Mouse (Mus musculus): ENCODE results near the gene Scn9a.

DNA sequence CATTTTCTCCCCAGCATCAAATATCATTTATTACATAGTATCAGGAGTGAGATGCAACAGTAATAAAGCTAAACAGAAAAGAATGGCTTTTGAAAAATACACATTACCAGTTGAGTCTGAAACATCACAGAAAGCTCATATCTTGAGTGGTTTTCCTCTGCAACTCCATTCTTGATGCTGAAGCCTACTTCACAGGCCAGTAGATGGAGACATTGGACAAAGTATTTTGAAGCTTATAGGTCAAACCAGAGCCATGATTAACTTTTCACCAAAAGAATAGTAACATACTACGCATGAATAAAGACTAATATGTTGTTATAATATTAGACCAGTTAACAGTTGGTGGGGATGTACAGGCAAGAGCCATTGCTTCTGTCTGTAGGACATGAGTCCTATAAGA, 172.3 kb downstream of the Scn9a start:
- TF ChIP-seq CTCF (IDR thresholded peaks at IDR 0.05; ENCODE audit: insufficient read depth, low read depth, low read length): no peak
- no peak for TF ChIP-seq POLR2A (IDR thresholded peaks at IDR 0.05; ENCODE audit: insufficient read depth, low read depth, low read length)

Data from olfactory bulb, adult 2 months (tissue).